Mouse (Mus musculus) layer of hippocampus, postnatal 25 days (tissue): ENCODE measurements at regions not wholly inside any gene's neighbourhood (a gene's known extent, or its start where the extent isn't known, plus 50 kb on each side); places are given as distances from the start of the nearest gene placed in this dataset.
"Not testable (repeated sequence)": the region's sequence is repeated elsewhere in the genome, so short reads cannot be mapped to it uniquely, and the experiment has no call there.

ENCODE experiments used
- DNase-seq, 2 experiments: peaks; one replicate each; pipeline ENCODE4 v3.0.0; 2022; ENCODE audit warnings: mixed read lengths in 2 of 2, low spot score in 1 of 2; ENCODE audit errors: extremely low spot score in 1 of 2

DNA sequence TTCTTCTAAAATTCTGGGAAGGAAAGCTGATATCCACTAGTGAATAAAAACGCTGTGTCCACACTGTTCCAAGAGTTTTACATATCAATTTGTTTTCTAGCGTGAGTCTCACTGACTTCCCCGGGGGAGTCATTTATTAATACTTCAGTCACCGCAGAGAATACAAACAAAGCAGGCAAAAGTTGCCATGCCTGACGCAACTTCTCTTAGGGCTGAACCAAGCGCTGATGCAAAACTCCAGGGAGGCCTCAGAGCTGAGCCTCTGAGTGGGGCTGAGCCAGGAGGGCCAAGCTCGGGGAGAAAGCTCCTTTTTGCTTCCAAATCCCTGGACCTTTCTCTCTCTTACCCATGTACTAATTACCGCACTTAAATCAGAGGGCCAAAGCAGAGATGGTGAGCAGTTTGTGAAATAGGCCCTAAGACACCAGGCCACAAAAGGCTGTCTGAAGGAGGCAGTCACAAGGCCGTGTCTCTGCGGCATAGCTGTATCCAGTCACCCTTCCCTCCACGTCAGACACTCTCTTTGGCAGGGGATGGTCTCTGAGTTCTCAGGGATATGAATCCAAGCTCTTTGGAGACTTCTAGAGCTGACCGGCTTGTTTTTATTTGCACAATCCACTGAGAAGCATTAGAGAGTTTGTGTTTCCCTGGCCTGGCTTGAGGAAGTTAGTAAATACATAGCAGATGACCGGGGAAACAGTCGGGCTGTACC, 260.2 kb upstream of the Jarid2 start:
- DNase-seq: no peak

DNA sequence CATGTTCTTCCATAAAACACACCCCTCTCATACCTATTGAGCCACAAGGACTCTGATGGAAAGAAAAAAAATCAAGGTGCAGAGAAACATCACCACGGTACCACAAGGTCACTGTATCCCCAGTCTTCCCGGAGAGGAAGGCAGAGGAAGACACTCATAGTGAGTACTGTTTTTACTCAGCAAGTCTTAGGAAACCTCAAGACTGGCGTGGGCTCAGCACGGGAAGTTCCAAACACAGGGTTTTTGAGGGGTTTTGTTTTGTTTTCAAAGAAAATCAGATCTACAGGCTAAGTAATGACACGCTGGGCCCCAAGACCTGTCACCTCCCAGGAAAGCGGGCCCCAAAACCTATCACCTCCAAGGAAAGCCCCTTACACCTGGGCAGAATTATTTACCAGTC, 259.6 kb upstream of the Jarid2 start:
- no peak for DNase-seq

DNA sequence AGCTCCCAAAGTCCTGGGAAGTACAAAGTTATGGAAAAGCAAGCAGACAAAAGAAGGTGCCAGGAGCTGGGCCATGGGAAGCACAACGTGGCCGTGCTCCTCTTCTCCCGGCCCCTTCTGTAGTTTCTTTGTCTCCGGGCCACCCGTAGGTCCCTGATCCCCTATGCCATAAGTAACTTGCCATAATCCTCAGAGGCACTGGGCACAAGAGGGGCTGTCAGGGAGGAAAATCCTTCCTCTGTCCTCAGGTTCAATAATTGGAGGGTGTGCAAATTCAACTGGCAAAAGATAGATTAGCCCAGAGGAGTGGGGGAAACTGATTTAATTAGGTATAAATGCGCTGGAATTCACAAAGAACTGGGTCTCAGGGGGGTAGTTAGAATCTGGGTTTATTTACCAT, 256.1 kb upstream of the Jarid2 start:
- no peak for DNase-seq

DNA sequence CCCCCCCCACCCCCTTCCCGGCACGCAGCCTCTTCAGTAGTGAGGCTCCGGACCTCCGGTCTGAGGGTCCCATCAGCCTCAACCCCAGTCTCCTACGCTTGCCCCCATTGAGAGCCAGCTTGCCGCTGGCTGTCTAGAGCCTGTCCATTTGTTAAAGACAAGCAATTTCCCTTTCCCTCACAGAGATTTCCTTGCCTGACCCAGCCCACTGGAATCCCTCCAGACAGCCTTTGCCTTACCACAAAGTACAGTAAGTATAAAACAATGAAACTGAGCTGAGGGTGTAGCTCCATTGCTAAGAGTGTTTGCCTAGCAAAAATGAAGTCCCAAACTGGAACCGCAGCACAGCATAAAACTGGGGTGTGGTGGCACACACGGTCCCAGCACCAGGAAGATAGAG, 252.4 kb upstream of the Jarid2 start:
- DNase-seq: no peak

DNA sequence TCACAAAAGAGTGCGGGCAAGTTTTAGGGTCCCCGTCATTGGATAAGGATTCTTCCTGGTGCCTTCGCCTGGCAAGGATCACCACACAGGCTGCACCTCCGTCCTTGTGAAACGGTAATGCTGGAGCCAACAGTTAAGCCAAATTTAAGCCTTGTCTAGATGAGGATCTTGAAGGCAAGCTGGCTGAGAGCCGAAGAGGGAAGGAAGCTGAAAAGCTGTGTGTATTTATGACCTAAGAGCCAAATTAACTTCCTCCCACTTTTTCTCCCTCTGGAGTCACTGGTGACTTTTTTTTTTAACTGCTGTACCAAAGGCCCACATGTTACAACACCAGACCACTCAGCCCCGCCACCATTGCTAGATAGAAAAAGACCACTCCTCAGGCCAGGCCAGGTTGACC, 249.1 kb upstream of the Jarid2 start:
- DNase-seq: no peak

DNA sequence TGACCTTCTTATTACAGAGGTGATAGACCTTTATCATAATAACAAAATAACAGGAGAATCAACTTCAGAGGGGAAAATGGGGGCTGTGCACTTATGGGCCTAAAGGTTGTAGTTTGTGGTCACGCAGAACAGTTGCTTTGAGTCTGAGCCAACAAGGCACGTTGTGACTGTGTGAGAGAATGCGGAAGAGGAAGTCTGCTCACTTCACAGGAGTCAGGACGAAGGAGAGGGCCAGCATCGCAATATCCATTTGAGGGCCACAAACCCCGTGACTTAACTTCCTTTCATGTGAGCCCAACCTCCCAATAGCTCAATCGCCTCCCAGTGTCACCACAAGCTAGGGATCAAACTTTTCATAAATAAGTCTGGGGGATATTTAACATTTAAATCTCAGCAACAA, 246.6 kb upstream of the Jarid2 start:
- DNase-seq: no peak

DNA sequence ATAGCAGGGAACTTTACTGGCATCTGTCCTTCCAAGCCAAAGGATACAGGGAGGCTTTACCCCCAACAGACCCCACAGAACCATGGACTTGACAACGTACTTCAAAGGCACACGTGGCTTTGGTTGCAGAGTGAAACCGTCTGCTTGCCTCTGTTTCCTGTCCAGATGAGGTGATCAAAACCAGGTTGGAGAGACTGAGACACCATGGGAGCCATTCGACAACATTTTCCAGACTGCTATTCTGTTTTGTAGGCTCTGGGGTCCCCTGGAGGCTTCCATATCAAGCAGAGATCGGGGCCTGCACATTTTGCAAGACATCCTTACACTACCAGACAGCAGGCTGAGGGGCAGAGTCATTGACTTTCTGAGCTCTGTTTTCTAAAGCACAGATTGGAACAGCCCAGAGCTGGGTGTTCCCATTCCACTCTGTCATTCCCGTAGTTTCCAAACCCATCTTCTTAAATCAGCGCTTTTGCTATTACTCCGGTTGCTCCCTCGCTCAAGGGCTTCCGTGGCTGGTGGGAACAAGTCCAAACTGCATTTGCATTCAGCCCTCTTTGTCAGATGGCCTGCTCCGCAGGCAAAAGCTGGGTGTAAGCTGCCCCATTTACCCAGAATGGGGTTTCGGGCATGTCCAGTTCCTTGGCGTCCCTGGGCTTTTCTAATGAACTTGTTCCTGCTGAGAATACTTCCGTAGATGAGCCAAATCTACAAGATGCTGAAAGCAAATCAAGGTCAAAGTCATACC, 244.5 kb upstream of the Jarid2 start:
- peak in 1 of 2 experiments; percentile 24 for DNase-seq

DNA sequence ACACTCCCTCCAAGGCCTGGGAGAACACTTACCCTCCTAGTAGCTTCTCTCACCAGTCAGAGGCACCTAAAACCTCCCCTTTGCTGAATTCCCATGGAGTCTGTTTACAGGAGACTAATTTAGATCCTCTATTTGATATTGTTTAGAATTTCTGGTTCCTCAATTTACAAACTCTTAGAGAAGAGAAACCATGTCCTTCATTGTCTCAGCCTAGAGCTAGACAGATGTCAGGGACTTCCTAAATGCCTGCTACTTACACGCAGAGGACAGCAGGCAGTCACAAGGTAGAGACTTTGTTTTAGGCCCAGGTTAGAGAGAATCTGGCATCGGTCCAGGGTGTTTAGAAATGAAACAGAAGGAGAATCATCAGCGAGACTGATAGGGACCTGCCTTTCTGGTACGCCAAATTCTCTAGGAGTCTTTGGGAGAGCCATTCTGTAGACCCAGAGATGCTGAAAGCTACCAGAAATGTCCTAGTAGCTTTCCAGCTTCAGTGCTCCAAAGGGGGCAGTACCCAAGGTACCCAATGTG, 238.3 kb upstream of the Jarid2 start:
- DNase-seq: no peak

DNA sequence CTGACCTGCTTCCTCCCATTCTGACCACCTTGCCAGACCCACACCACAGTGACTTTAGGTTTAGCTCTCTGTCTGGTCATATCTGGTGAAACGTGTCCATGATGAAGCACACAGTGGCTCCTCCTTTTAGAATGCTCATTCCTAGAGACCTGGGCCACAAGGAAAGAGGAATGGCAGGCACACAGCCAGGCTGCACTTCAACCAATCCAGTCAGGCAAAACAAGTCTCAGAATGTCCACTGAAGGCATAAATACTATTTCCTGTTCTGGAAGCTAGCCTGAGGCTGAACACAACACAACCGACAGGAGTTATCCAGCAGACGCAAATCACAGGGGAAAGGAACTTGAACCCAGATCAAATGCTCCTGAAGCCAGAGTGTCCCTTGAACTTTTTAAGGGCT, 235.4 kb upstream of the Jarid2 start:
- no peak for DNase-seq

DNA sequence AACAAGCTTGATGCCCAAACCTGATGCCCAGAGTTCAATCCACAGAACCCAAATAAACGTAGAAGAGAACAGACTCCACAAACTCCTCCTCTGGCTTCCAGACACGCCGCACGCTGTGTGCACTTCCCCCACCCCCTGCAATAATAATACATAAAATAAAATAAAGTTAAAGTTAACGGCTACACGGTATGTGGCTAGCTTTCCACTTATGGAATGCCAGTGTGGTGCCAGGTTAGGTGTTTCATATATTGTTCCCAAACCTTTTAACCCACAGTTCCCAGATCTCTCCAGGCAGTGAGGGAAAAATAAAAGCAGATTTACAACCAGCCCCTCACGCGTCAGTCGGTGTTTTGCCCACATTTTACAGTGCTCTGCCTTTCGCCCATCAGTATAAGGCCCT, 233.8 kb upstream of the Jarid2 start:
- DNase-seq: no peak

DNA sequence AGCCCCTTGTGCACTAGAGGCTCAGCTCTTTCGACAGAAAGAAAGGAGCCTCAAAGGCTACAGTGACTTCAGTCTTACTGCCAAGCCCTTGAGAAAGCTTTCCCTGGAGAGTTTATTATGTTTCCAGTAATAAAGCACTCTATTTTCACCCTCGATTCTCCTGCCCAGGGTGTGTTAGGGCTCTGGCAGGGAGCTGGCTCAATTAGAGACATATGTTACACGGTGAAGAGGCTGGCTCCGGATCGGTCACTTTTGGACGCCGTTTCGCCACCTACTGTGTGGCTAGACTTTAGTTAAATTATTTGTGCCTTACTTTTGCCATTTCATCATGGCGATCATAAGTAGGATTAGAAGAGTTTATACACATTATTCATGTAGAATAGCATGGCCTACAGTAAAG, 232.7 kb upstream of the Jarid2 start:
- no peak for DNase-seq

DNA sequence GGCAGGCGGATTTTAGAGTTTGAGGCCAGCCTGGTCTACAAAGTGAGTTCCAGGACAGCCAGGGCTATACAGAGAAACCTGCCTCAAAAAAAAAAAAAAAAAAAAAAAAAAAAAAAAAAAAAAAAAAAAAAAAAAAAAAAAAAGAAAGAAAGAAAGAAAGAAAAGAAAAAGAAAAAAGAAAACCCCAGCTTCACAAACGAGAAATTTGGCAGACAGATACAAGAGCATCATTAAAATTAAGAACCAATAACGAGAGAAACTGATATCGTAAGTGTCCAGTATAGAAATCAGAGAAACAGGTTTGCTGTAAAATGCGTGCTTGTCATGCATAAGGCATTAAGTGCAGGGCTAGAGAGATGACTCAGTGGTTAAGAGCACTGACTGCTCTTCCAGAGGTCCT, 228.4 kb upstream of the Jarid2 start:
- not testable (repeated sequence) for DNase-seq

DNA sequence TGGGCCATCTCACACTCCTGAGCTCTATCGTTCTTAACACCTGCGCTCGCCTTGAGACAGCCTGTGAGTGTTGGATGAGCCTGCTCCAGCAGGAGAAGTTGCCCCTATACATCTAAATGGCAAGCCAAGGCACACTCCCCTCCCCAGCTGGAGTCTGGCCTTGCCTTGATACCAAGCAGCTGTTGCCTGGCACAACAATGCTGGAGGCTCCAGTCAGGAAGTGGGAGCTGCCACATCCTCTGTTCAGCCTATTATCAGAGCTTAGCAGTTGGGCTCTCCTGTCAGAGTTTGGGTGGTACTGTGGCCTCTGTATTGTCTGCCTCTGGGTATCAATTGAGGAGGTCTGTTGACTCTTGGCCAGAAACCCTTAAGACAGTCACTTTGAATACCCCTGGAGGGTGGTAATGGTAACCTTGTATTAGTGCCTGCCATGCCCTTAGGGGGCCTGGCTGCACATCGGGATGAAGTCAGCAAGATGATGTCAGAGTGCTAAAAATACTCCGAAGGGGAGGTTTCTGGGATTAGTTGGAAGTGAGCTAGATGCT, 227.4 kb upstream of the Jarid2 start:
- DNase-seq: no peak

DNA sequence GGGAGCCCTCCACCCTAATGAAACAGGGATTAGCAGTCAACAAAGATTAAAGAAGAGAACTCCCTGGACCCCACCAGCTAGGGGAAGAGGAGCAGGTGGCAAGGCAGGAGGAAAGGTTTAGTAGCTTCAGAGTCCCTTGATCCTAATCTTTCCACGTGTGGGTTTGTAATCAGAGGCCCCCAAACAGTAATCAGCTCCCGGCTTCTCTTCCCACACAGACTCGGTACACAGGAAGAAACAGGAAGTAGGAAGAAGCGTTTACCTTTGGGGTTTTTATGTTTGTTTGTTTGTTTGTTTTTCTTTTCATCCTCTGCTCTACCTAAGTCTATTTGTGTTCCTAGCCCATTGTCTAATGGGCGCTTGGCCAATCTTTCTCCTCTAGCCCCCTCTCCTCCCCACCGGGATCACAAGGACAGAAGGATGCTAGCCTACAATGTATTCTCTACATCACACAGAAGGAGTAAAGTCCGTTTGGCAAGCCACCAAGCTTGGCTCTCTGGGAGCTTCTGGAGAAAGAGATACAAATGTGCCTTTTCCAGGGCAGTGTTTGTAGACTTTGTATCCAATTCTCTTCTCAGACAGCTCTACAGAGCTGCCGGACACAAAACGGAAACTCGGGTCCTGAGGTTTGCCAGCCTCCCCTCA, 226.5 kb upstream of the Jarid2 start:
- peak in 1 of 2 experiments; percentile 17 for DNase-seq

DNA sequence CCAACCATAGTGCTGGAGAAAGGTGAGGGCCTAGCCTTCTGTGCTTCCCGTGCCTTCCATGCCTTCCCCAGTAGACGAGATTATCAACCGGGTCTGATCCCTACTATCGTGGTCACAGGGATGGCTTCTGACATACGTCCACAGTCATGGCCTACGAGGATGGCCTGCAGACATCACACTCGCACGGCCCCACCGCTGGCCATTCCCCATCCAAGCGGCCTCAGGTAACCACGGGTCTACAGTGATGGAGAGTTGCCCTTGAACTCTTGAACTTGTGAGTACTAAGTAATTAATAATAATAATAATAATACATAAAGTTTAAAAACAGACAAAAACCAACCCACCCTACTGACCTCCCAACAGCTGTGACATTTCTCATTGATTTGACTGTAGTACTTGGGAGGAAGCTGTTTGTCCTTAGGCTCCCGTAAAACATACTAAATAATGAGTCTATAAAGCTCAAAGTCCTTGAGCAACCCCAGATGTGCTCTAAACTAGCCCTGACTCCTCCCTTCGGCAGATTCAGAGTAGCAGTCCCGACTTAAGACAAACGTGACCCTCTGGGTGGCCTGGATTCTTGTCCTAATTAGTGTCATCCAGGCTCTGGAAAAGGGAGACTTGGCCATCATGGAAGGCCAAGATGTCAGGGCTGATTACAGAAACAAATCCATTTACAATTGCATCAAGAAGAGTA, 225.9 kb upstream of the Jarid2 start:
- DNase-seq: no peak

DNA sequence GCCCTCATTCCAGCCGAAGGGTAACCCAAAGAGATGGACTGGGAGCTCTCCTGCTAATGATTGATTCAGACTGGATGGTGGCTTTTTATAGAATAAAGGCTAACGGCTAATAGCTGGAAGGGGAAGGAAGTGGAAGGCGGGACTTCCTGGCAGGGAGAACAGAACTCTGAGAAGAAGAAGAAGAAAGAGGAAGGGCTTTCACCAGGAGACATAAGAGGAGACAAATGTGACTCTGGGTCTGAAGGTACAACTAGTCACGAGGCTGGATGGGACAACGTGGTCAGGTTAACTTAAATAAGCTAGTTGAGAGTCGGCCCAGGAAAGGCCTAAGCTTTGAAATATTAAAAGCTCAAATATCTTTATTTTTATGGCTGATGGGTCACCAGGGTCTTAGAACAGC, 224.8 kb upstream of the Jarid2 start:
- no peak for DNase-seq

DNA sequence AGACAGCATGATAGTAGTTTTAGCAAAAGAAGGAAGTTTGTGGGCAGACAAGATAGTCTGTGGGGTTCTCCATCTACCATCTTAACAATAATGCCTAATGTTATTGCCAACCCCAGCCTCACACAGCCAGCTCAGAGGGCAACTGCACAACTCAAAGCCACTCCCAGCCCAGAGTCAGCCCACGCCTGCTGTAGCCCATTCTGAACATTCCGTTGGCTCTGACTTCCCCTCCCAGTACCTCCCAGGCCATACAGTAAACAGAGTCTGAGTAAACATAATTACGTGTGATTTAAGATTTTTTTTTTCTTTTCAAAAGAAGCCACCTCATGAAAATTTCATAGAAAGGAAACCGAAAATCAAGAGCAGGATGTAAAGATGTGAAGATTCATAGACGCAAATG, 222.3 kb upstream of the Jarid2 start:
- DNase-seq: no peak

DNA sequence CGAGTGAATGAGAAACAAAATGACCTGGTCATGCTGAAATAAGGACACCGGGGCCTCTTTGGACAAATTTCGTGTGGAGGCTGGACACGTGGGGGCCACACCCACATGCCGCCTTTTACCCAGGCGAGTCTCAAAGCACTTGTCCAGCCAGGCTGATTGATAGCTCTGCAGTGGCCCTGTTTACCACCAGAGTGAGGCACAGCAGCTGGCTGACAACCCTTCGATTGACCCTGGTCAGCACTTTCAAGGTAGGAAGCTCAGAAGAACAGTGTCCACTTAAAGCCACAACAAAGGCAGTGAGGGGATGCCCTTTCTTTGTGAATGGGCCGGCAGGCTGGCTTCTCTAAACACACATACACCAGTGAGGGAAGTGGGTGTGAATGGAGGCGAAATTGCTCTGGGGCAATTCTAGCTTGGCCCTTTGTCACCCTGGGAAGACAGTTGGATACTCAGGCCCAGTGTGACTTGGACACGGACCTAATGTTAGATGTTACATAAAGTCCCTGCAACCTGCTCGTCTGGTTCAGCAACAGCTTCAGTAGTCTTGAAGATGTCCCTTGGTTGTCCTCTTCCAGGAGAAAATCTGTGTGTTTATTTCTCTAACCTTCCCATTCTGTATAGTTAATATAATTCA, 219.6 kb upstream of the Jarid2 start:
- no peak for DNase-seq

DNA sequence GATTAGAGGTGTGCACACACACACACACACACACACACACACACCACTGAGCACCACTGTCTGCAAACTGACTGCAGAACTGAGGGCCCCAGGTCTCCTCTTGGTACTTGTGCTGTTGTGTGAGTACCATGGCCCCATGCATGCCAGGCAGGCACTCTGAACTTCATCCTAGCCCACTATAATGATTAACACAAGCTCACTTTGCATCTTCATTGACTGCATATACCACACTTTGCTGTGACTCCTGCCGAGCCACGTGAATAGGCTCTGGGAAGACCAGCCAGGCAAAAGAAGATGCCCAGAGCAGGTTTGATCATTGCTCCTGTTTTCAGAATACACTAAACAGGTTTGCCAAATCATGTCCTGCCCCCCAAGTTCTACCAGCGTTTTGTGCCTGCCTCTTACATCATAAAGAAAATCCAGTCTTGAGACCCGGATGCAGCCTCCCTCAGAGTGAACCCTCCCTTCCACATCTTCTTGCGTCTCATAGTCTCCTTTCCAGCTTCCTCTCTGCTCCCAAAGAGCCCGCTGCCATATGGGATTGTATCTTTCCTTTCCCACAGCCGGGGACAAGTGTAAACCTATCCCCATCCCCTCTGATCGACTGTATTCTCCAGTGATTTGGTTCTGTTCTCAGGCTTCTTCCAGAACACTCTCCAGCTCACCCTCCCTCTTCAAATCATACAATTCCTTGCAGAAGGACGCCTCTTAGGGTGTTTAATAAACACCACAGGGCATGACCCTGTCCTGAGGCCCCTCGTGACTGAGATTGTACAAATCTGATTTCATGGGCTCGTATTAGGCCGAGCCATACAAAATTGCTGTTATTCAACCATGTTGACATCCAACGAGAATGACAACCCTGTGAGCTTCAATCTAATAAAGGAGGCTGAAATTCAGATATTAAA, 215.6 kb upstream of the Jarid2 start:
- DNase-seq: no peak
